Mouse (Mus musculus): Measurements from ENCODE around the gene Tmem239. TPM values are rescaled to one million over a fixed set of nuclear protein-coding genes. Genes with fewer than 3 reads are reported as not detected.

The Tmem239 gene
- not detected for polyA plus RNA-seq (2017; shearing (Covaris generic))

DNA sequence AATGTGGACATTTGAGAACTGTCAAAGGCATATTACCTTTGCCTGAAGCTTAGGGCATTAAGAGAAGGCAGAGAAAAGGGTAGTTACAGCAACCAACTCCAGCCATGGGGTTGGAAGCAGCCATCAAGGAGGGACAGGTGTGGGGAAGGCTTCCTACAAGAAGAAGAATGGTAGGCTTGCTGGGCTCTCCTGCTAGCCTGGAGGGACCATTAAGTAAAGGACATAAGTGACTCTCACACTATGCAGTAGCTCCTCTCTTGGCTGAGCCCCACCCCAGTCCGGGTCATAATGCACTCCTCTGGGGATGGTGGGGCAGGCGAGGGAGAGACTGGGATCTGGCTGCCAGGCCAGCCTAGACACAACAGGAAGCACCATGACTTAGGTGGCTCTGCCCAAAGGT is at the start of gene Tmem239:
TSS of gene Tmem239 (plus strand) at position 301 of the 400 bp plus-strand sequence.

DNA sequence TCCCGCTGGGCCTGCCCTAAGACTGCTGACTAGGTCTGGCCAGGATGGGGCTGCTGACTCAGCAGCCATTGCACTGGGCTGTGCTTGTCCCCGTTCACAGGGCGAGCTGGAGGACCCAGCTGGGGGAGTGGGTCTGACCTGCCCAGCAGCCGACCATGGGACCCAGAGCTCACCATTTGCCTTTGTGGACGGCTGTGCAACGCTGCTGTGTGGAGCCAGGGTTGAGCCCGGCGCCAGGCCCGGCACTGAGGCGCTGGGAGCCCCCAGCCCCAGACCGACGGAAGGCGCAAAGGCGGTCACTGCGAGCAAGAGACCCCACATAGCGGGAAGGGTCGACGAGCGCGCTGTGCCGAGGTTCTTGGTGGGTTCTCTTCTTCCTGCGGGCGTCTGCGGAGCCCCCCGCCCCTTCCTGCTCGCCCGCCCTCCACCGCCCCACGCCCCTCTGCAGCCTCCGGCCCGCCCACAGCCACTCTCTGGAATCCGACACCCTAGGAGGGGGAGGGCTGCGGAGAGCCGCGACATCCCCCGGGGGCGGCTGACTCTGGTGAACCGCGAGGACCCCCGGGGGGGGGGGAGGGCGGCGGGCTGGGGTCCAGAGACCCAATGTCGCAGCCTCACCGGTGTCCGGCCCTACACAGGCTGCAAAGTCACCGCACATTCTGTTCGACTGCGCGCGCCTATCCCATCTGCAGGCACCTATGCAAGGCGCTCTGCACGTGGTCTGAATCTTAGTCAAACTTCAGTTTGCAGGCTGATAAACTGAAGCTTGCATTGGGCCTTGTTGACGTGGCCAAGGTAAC is 8.9 kb upstream of the Tmem239 start, which contains the start of gene Cpxm1:
TSS of gene Cpxm1 (minus strand) at position 389 of the 800 bp plus-strand sequence.

DNA sequence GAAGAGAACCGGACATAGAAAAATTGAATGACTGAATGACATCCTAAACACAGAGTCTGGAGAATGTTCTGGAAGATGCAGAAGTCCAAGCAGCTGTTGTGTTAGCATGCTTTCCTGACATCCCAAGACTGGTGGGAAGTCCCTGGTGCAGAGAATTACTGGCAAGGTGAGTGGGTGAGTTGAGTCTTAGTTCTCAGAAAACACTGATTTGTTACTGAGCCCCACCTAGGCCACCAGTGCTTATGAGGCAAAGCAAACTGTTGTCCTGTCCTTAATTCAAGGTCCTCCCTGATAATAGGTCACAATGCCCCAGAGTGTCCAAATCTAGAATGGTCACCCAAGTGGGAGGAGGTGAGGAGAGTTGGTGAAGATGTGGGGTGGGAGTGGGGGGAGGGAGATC is 1.3 kb upstream of the Tmem239 start, which contains the start of the genes Gm28372 and 1700020A23Rik:
TSS of gene Gm28372 (plus strand) at position 301 of the 400 bp plus-strand sequence.
TSS of gene 1700020A23Rik (plus strand) at position 321 of the 400 bp plus-strand sequence.

DNA sequence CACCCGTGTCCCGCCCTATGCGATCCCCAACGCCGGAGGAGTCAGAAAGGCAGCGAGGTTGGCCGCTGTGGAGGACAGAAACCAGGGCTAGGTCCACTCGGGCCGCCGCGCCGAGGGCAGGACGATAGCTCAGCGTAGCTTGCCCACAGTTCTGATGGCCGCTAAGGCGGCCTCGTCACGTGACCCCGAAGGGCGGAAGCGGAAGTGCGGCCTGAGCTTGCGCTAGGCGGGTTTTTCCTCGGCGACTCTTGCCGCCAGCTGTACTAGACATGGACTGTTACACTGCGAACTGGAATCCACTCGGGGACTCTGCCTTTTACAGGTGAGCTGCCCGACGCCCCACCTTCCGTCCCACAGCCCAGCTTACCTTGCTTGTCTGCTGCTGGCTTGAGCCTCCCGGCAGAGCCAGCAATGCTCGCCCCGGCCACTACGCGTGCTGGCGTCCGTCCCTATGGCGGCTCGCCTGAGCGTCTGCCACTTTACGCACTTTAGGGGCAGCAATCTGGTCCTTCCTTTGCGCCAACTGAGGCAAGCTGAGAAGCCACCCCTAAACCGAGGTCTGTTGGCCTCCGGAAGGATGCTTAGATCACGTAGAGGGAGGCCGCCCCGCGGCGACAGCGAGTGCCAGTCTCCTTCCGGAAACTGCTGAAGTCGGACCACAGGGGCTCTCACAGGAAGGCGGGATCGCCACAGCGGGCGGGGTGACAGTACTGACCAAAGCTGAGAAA is 18.0 kb downstream of the Tmem239 start, which contains the start of the genes Vps16 and Pced1a:
TSS of gene Vps16 (plus strand) at position 214 of the 728 bp plus-strand sequence.
TSS of gene Pced1a (minus strand) at position 576 of the 728 bp plus-strand sequence.

DNA sequence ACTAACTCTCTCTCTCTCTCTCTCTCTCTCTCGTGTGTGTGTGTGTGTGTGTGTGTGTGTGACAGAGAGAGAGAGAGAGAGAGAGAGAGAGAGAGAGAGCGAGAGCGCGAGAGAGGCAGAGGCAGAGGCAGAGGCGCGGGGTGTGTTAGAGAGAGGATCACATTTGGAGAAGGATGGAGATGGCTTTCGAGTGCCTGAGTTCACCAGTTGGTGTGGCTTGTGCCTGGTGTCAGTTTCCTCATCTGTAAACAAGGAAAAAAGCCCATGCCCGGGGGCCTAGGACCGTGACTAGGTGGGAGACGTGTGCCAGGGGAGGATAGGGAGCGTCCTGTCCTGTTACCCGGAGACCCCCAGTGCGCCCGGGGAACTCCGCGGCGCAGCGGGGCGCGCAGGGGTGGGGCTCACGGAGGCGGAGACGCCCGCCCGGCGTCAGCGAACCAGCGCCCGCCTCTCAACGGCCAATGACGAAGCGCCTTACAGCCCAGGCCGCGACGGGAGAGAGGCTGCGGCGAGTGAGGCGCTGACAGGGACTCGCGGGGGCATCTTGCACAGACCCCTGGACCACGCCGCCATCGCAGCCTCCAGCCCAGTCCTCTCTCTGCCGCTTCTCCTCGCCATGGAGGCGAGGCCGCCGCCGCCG is 43.6 kb downstream of the Tmem239 start, which contains the start of gene Ptpra:
TSS of gene Ptpra (plus strand) at position 485 of the 640 bp plus-strand sequence.

Other genes with a start within 250 kb of the Tmem239 start
- 419 TPM for gene Snrpb, start 227.1 kb upstream of the Tmem239 start, polyA plus RNA-seq (2017; shearing (Covaris generic))
- gene Tmc2, start 211.3 kb upstream of the Tmem239 start, polyA plus RNA-seq (2017; shearing (Covaris generic)), result not detected
- gene Nop56, start 132.0 kb upstream of the Tmem239 start, polyA plus RNA-seq (2017; shearing (Covaris generic)), result 273 TPM
- 195 TPM for gene Idh3b, start 121.9 kb upstream of the Tmem239 start, polyA plus RNA-seq (2017; shearing (Covaris generic))
- gene Ebf4, start 111.3 kb upstream of the Tmem239 start, polyA plus RNA-seq (2017; shearing (Covaris generic)), result not detected
- 0.17 TPM for gene Cpxm1, start 8.9 kb upstream of the Tmem239 start, polyA plus RNA-seq (2017; shearing (Covaris generic))
- not detected for gene Gm28372, start 1.2 kb upstream of the Tmem239 start, polyA plus RNA-seq (2017; shearing (Covaris generic))
- not detected for gene 1700020A23Rik, start 1.2 kb upstream of the Tmem239 start, polyA plus RNA-seq (2017; shearing (Covaris generic))
- 253 TPM for gene Vps16, start 17.9 kb downstream of the Tmem239 start, polyA plus RNA-seq (2017; shearing (Covaris generic))
- gene Pced1a, start 18.2 kb downstream of the Tmem239 start, polyA plus RNA-seq (2017; shearing (Covaris generic)), result 23.2 TPM
- 29.8 TPM for gene Ptpra, start 43.8 kb downstream of the Tmem239 start, polyA plus RNA-seq (2017; shearing (Covaris generic))
- 41.3 TPM for gene Mrps26, start 157.3 kb downstream of the Tmem239 start, polyA plus RNA-seq (2017; shearing (Covaris generic))
- gene Oxt, start 169.7 kb downstream of the Tmem239 start, polyA plus RNA-seq (2017; shearing (Covaris generic)), result not detected
- gene Avp, start 176.1 kb downstream of the Tmem239 start, polyA plus RNA-seq (2017; shearing (Covaris generic)), result not detected
- 19.3 TPM for gene Fastkd5, start 223.5 kb downstream of the Tmem239 start, polyA plus RNA-seq (2017; shearing (Covaris generic))
- gene Ubox5, start 223.6 kb downstream of the Tmem239 start, polyA plus RNA-seq (2017; shearing (Covaris generic)), result 14.1 TPM
- gene Lzts3, start 236.3 kb downstream of the Tmem239 start, polyA plus RNA-seq (2017; shearing (Covaris generic)), result 0.39 TPM